Mouse (Mus musculus) C2C12 (cell line): ENCODE data around the gene Sec14l2. TPM values are rescaled to one million over a fixed set of nuclear protein-coding genes. Genes with fewer than 3 reads are reported as not detected.

Source experiments
- H3K27me3 ChIP-seq: one replicate; pipeline ENCODE4 v1.6.1; 2011; ENCODE audit not compliant: control insufficient read depth, insufficient read depth, insufficient read length
- H3K36me3 ChIP-seq: one replicate; pipeline ENCODE4 v1.6.1; 2011; ENCODE audit not compliant: control insufficient read depth, insufficient read depth
- H3K4me3 ChIP-seq: one replicate; pipeline ENCODE4 v1.5.1; 2011; ENCODE audit warnings: mild to moderate bottlenecking, control low read depth; ENCODE audit not compliant: poor library complexity, insufficient read depth, severe bottlenecking
- H3K79me2 ChIP-seq: one replicate; pipeline ENCODE4 v1.6.1; 2011; ENCODE audit not compliant: control insufficient read depth, insufficient read depth
- H3K79me3 ChIP-seq: one replicate; pipeline ENCODE4 v1.6.1; 2011; ENCODE audit warnings: low read depth, control low read depth
- H3ac ChIP-seq: one replicate; pipeline ENCODE3; 2011; ENCODE audit warnings: low read depth; ENCODE audit not compliant: control insufficient read depth, insufficient read length
- CEBPB ChIP-seq: IDR thresholded peaks from one replicate; pipeline ENCODE4 v1.6.1; 2011; ENCODE audit warnings: low read depth, mild to moderate bottlenecking, control low read depth, moderate library complexity
- CTCF ChIP-seq: IDR thresholded peaks from one replicate; pipeline ENCODE4 v1.5.1; 2011; ENCODE audit not compliant: control insufficient read depth, insufficient read depth, insufficient read length
- FOSL1 ChIP-seq: IDR thresholded peaks from one replicate; pipeline ENCODE4 v1.8.0; 2011; ENCODE audit warnings: mild to moderate bottlenecking, low read length; ENCODE audit not compliant: poor library complexity, insufficient read depth, severe bottlenecking
- MAX ChIP-seq: IDR thresholded peaks from one replicate; pipeline ENCODE4 v1.6.1; 2011; ENCODE audit warnings: mild to moderate bottlenecking, control low read depth
- MYOD1 ChIP-seq: IDR thresholded peaks from one replicate; pipeline ENCODE4 v1.6.1; 2011; ENCODE audit warnings: low read depth; ENCODE audit not compliant: control insufficient read depth, insufficient read length
- MYOG ChIP-seq: IDR thresholded peaks from one replicate; pipeline ENCODE4 v1.6.1; 2011; ENCODE audit not compliant: control insufficient read depth, insufficient read length; ENCODE audit errors: extremely low read depth
- USF1 ChIP-seq: IDR thresholded peaks from one replicate; pipeline ENCODE4 v1.6.1; 2011; ENCODE audit warnings: low read depth, mild to moderate bottlenecking, control low read depth, moderate library complexity
- polyA plus RNA-seq: library from polyadenylated mRNA; unstranded; fragments of >200 nt; fragmentation: generic; extraction: Trizol; gene quantifications from one replicate; pipeline ENCODE4 v1.2.1, GENCODE M21; 2012; ENCODE audit warnings: missing spikeins

Sec14l2 gene
- polyA plus RNA-seq, 1 experiment = 7.3 TPM

DNA sequence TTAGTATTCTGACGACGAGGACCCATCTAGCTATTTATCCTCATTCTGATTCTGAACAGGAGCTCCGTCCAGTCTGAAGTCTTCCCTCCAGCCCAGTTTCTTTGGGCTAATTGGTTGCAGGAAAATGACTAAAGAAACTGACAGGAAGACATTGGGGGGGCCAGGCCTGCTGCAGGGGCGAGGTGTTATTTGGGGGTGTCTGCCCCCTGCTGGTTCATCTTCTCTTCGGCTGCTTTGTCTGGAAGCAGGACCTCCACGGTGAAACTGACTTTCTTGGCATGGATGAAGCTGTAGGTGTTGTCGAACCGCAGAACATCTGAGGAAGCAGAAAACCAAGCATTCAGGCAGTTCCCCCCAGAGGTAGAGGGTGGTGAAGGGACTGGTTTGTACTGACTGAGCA lies 25.1 kb downstream of the Sec14l2 start:
- H3K27me3 ChIP-seq = no peaks in the 10 kb centered on the region
- H3K79me2 ChIP-seq = no peaks in the 10 kb centered on the region
- no peaks in the 10 kb centered on the region for H3K36me3 ChIP-seq
- H3ac ChIP-seq = no peak overlapping the region
- H3K4me3 ChIP-seq = no peak overlapping the region
- H3K79me3 ChIP-seq = no peaks in the 10 kb centered on the region
- no peak for TF ChIP-seq USF1
- no peak for TF ChIP-seq MYOD1
- no peak for TF ChIP-seq CEBPB
- TF ChIP-seq CTCF = no peak
- TF ChIP-seq MYOG = no peak
- TF ChIP-seq FOSL1 = no peak

DNA sequence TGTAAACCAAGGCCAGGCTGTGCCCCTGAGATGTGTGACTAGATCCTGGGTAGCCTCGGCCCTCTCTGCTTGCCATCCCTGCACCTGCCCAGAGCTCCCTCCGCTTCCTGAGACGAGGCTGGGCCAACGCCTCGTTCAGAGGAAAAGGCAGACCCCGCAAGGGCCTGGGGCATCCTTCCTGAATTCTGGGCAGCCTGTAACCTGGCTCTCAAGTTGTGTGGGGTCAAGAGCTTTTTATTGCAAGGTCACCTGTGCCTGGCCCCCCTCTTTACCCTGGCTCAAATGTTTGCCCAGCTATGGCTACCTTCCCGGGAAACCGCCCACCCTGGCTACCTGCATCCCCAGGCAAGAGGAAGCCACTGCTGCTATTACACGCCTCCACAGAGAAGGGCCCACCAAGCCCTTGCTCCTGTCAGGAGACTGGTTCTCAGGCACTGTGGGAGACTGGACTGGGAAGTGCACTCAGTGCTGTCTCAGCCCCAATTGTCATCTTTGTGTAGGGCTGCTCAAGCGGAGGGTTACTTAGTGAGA lies 26.1 kb downstream of the Sec14l2 start:
- Histone ChIP-seq H3K36me3 (no peaks in the 10 kb centered on the region), H3K4me3 (peak overlapping the region; percentile 44), H3K79me2 (no peaks in the 10 kb centered on the region), H3K79me3 (no peaks in the 10 kb centered on the region), H3ac (peak overlapping the region; percentile 63), H3K27me3 (no peaks in the 10 kb centered on the region)
- TF ChIP-seq MAX = no peak
- no peak for TF ChIP-seq FOSL1
- TF ChIP-seq CEBPB = no peak
- TF ChIP-seq MYOD1 = no peak
- no peak for TF ChIP-seq MYOG
- TF ChIP-seq CTCF = no peak
- TF ChIP-seq USF1 = no peak

DNA sequence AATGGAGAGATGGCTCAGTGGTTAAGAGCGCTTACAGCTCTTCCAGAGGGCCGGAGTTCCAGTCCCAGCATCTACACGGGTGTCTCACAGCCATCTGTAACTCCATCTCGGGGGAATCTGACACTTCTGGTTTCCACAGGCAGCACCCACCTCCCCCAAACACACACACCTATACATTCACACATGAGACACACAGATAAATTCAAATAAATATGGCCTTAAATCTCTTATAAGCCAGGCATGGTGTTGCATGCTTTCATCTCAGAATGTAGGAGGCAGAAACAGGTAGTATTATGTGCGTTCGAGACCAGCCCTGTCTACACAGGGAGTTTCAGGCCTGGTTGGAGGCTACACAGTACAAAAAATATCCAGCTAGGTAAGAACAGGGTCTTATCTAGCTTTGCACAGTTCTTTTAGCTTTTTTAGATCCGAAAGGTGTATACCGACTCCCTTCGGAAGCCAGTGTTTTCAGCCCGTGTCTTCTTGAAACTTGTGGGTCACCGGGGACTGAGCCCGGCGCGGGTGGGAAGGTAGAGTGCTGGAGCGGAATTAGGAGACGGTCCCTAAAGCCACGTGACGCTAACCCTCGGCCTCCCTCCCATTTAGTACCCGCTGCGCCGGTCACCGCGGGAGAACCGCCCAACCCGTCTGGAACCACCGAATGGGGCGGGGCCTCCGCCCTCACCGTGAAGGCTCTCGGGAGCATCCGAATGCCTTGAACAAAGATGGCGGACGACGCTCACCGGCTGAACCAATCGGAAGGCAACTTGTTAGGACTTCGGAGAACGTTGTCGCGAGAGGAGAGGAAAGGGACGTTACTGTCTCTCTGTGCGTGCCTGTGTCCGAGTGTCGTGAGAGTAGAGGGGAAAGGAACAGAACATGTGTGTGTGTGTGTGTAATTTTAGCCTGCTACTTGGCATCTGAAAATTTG lies 26.9 kb downstream of the Sec14l2 start:
- Histone ChIP-seq H3ac (peak overlapping the region; percentile 63), H3K27me3 (no peaks in the 10 kb centered on the region), H3K36me3 (no peaks in the 10 kb centered on the region), H3K79me2 (no peaks in the 10 kb centered on the region), H3K4me3 (peak overlapping the region; percentile 44), H3K79me3 (no peaks in the 10 kb centered on the region)
- TF ChIP-seq MAX (peak; percentile 83), USF1 (peak; percentile 97), MYOG (no peak), MYOD1 (no peak)

DNA sequence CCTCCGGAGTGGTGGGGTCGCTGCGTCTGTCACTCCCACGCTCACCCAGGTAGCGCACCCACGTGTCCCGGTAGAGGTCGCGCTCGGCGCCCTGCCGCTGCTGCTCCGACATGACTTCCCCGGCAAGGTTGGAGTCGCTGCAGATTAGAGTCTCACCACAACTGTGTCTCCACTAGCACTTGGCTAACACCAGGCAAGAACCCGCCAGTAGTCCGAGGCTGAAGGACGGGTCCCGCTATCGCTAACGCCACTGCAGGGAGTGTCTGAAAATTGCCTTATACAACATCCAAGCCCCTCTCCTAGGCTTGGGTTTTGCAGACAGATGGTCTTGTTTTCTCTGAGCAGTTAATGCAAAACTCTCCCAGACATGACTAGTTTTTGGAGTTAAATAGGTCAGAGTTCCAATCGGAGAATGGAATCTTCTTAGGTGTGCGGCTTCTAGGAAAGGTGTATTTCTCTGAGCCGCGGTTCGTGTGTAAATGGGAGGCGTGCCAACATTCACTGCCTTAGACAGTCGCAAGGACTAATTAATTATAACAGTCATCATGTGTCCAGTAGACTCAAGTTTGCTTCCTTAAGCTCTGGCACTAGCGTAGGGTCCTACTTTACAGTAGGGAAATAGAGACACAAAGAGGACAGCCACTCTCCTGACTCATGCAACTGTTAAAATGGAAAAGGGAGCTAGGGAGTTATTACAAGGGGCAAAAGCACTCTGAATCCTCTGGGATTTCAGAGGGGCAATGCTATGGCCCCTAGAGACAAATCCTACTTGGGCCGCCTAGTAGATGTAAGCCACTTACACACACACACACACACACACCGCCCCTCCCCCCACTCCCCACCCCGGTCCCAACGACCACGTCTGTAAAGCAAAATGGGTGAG lies 27.8 kb downstream of the Sec14l2 start, which contains the start of gene Mtfp1:
Mtfp1 (minus strand) TSS at position 275 of the 883 bp plus-strand sequence.
- TF ChIP-seq MYOD1 (no peak), CEBPB (no peak), FOSL1 (no peak), CTCF (no peak), MYOG (no peak), USF1 (no peak), MAX (no peak)
- Histone ChIP-seq H3K79me3 (no peaks in the 10 kb centered on the region), H3K4me3 (peak within 1 kb of the TSS; percentile 34), H3K79me2 (no peaks in the 10 kb centered on the region), H3K27me3 (no peaks in the 10 kb centered on the region), H3K36me3 (no peaks in the 10 kb centered on the region), H3ac (peak within 1 kb of the TSS; percentile 75)

GRCm38 (mm10) chr11:4094378-4095170 lies 28.6 kb downstream of the Sec14l2 start:
- TF ChIP-seq CEBPB = no peak
- peak; percentile 43 for TF ChIP-seq CTCF
- Histone ChIP-seq H3ac (peak overlapping the region; percentile 53), H3K27me3 (no peaks in the 10 kb centered on the region), H3K79me2 (no peaks in the 10 kb centered on the region), H3K79me3 (no peaks in the 10 kb centered on the region), H3K4me3 (peak overlapping the region; percentile 34), H3K36me3 (no peaks in the 10 kb centered on the region)
